Mouse (Mus musculus) Patski (cell line): Measurements from ENCODE around the gene P4hb. TPM values are rescaled to one million over a fixed set of nuclear protein-coding genes. Genes with fewer than 3 reads are reported as not detected.
A peak's percentile ranks its signal among the peaks of the same experiment; 100 is the strongest.
"Not testable (repeated sequence)": the region's sequence is repeated elsewhere in the genome, so short reads cannot be mapped to it uniquely, and the experiment has no call there.

Source experiments
- ATAC-seq: fragments of 100-300 bp; one replicate; pipeline ENCODE4 v1.8.0; 2021
- CTCF ChIA-PET: fragments of 350-600 bp; sonication (Branson Sonifier 250); formaldehyde crosslinking; loops from one replicate; lab custom pipeline; 2022; ENCODE audit warnings: inconsistent platforms; lab: Charles Lee
- POLR2A ChIA-PET: fragments of 350-600 bp; sonication (Branson Sonifier 250); formaldehyde crosslinking; loops from one replicate; lab custom pipeline; 2022; ENCODE audit warnings: antibody characterized with exemption, inconsistent platforms; lab: Charles Lee
- DNase-seq: peaks from one replicate; pipeline ENCODE4 v3.0.0-alpha.2; 2011; ENCODE audit warnings: low read depth, low spot score
- H3K27me3 ChIP-seq: fragments of 371-371 bp; one replicate; pipeline ENCODE4 v1.5.1; 2021
- CTCF ChIP-seq: fragments of 100-300 bp; IDR thresholded peaks from one replicate; pipeline ENCODE4 v1.5.1; 2021
- in situ Hi-C: fragments of 300-500 bp; cut with MboI; formaldehyde crosslinking; loops from 3 replicates; pipeline ENCODE4 v1.11.1; 2018; ENCODE audit warnings: low pct_unique_long_range_greater_than_20kb, mixed read lengths
- polyA plus RNA-seq: library from polyadenylated mRNA; unstranded; gene quantifications from one replicate; pipeline ENCODE4 v1.2.3, GENCODE M21; 2021

The P4hb gene
- polyA plus RNA-seq, 1 experiment from 2014 or later = 661 TPM

GRCm38 (mm10) chr11:120598990-120599549 is 26.0 kb upstream of the P4hb start:
- in situ Hi-C loops = no loop called here
- TF ChIP-seq CTCF = no peak
- no peaks in the 10 kb centered on the region for H3K27me3 ChIP-seq
- CTCF ChIA-PET = no interaction called here
- ATAC-seq (no peak), DNase-seq (no peak)
- POLR2A ChIA-PET = interaction anchor here (0.6 to 0.9 kb wide), 2 partner anchors 11 to 32 kb away, joined by 3 read pairs; no protein-coding TSS in a partner anchor

- in situ Hi-C loops = no loop called here
- ChIA-PET CTCF (interaction anchor here (1.3 kb wide), 1 partner anchor 16 kb away, joined by 3 read pairs; no protein-coding TSS in a partner anchor), POLR2A (interaction anchor here (0.6 to 0.9 kb wide), 2 partner anchors 10 to 32 kb away, joined by 3 read pairs; no protein-coding TSS in a partner anchor)
- peak; percentile 72 for DNase-seq
- TF ChIP-seq CTCF = no peak
- H3K27me3 ChIP-seq = no peaks in the 10 kb centered on the region
- ATAC-seq = peak; percentile 92
Observed at GRCm38 (mm10) chr11:120598283-120598989, 25.4 kb upstream of the P4hb start, which contains the start of the genes Alyref and Anapc11. Gene Alyref (minus strand): TSS chr11:120598365. Gene Anapc11 (plus strand): TSS chr11:120598421.

- DNase-seq (no peak), ATAC-seq (peak; percentile 22)
- CTCF ChIA-PET = interaction anchor here (1.3 kb wide), 1 partner anchor 15 kb away, joined by 3 read pairs; no protein-coding TSS in a partner anchor
- TF ChIP-seq CTCF = no peak
- in situ Hi-C loops = no loop called here
- no peaks in the 10 kb centered on the region for H3K27me3 ChIP-seq
- POLR2A ChIA-PET = interaction anchor here (0.6 to 1.1 kb wide), 3 partner anchors 17 to 114 kb away, joined by 3 read pairs; partner anchors contain the start of gene Mrpl12
Observed at GRCm38 (mm10) chr11:120597240-120598235, 24.5 kb upstream of the P4hb start.

- no peak for ATAC-seq
- DNase-seq = no peak
- in situ Hi-C loops = no loop called here
- TF ChIP-seq CTCF = no peak
- POLR2A ChIA-PET = interaction anchor here (0.8 to 1.4 kb wide), 3 partner anchors 10 to 84 kb away, joined by 3 read pairs; partner anchors contain the start of genes Anapc11, Aspscr1 and P4hb
- CTCF ChIA-PET = no interaction called here
- no peaks in the 10 kb centered on the region for H3K27me3 ChIP-seq
Observed at GRCm38 (mm10) chr11:120588531-120588930, 15.5 kb upstream of the P4hb start.

GRCm38 (mm10) chr11:120583937-120584336 is 10.9 kb upstream of the P4hb start:
- ATAC-seq (no peak), DNase-seq (no peak)
- in situ Hi-C loops = no loop called here
- CTCF ChIA-PET = interaction anchor here (0.7 to 1.1 kb wide), 3 partner anchors 9 to 70 kb away, joined by 3 read pairs; no protein-coding TSS in a partner anchor
- no peak for TF ChIP-seq CTCF
- POLR2A ChIA-PET = interaction anchor here (0.6 kb wide), 1 partner anchor 9 kb away, joined by 8 read pairs; no protein-coding TSS in a partner anchor
- H3K27me3 ChIP-seq = no peaks in the 10 kb centered on the region

- CTCF ChIA-PET = interaction anchor here (1.0 to 1.7 kb wide), 5 partner anchors 9 to 94 kb away, joined by 3 to 7 read pairs (median 4); partner anchors contain the start of gene P4hb
- POLR2A ChIA-PET = interaction anchor here (0.6 to 0.9 kb wide), 3 partner anchors 11 to 42 kb away, joined by 3 to 5 read pairs (median 5); no protein-coding TSS in a partner anchor
- ATAC-seq = not testable (repeated sequence)
Observed at GRCm38 (mm10) chr11:120582982-120583293, 9.9 kb upstream of the P4hb start.

GRCm38 (mm10) chr11:120582268-120582981 is 9.4 kb upstream of the P4hb start:
- in situ Hi-C loops = no loop called here
- H3K27me3 ChIP-seq = no peaks in the 10 kb centered on the region
- ATAC-seq = no peak
- CTCF ChIA-PET = interaction anchor here (0.7 to 1.7 kb wide), 9 partner anchors 8 to 207 kb away, joined by 3 to 7 read pairs (median 3); partner anchors contain the start of genes Alyref, P4hb and Pcyt2
- TF ChIP-seq CTCF = no peak
- DNase-seq = no peak
- POLR2A ChIA-PET = interaction anchor here (0.6 to 1.1 kb wide), 5 partner anchors 12 to 129 kb away, joined by 3 to 5 read pairs (median 4); no protein-coding TSS in a partner anchor

More at GRCm38 (mm10) chr11:120582982-120583293, 9.9 kb upstream of the P4hb start:
- in situ Hi-C loops, DNase-seq, H3K27me3 ChIP-seq: not testable (repeated sequence)

- peak; percentile 14 for ATAC-seq
Observed at GRCm38 (mm10) chr11:120581490-120582267, 8.6 kb upstream of the P4hb start, which contains the start of gene Arhgdia. Gene Arhgdia (minus strand): TSS chr11:120581624.

More at GRCm38 (mm10) chr11:120581490-120582267, 8.6 kb upstream of the P4hb start, which contains the start of gene Arhgdia:
- ChIA-PET CTCF (interaction anchor here (0.9 to 1.7 kb wide), 7 partner anchors 8 to 92 kb away, joined by 3 to 7 read pairs (median 3); partner anchors contain the start of genes Alyref, P4hb and Pcyt2), POLR2A (interaction anchor here (0.6 to 1.1 kb wide), 4 partner anchors 35 to 874 kb away, joined by 3 to 4 read pairs (median 3); no protein-coding TSS in a partner anchor)
- no peaks in the 10 kb centered on the region for H3K27me3 ChIP-seq
- in situ Hi-C loops = no loop called here
- no peak for TF ChIP-seq CTCF
- no peak for DNase-seq
